Comparison of ENCODE assay signal across 21 mouse cellular contexts in the genomic region with DNA sequence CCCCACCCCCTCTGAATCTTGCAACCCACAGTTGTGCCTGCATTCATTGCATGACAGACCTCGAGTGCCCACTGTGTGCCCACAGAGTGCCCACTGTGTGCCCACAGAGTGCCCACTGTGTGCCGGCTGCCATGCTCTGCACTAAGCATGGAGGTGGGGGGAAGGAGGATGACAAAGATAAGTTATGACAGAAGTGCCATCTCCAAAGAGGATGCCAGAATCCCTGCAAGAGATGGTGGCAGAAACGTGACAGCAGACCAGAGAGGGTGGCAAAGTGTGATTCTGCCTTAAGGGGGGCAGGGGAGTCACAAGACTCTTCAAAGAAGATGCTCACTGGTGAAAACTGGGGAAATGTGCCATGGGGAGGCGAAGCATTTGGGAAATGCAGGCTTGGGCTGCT.
"Had no signal": no experiment of that assay in that cellular context is flagged by ENCODE, and none has a peak within 500 bp of the region (broad histone marks: within the 10 kb centered on the region; RNA-seq: fewer than 3 reads in every experiment).

No protein-coding gene starts in this region.

- H3K4me3 ChIP-seq: limb, embryonic 12.5 days; limb, embryonic 15.5 days; liver, embryonic 15.5 days; lung, embryonic 15.5 days; midbrain, embryonic 15.5 days; neural tube, embryonic 12.5 days; neural tube, embryonic 15.5 days had no signal

- DNase-seq: kidney, postnatal 14 days; kidney, postnatal 4 days; lung, adult 18-20 months; lung, postnatal 10 days; lung, postnatal 36 days; right cerebral cortex, adult 18-20 months; right cerebral cortex, postnatal 14 days; thymus, adult 2 months; thymus, postnatal 14 days; thymus, postnatal 4 days had no signal

- H3K9me3 ChIP-seq: limb, embryonic 12.5 days; limb, embryonic 15.5 days; liver, embryonic 15.5 days; lung, embryonic 15.5 days; megakaryocyte, embryonic 14.5 days; midbrain, embryonic 15.5 days; neural tube, embryonic 12.5 days; neural tube, embryonic 15.5 days had no signal

- ATAC-seq: midbrain, embryonic 15.5 days had no signal

- H3K4me2 ChIP-seq: limb, embryonic 12.5 days; limb, embryonic 15.5 days; liver, embryonic 11.5 days; liver, embryonic 15.5 days; lung, embryonic 15.5 days; midbrain, embryonic 11.5 days; midbrain, embryonic 15.5 days; neural tube, embryonic 12.5 days; neural tube, embryonic 15.5 days had no signal

- H3K27ac ChIP-seq: limb, embryonic 12.5 days; limb, embryonic 15.5 days; liver, embryonic 15.5 days; lung, embryonic 15.5 days; midbrain, embryonic 15.5 days; neural tube, embryonic 12.5 days; neural tube, embryonic 15.5 days; stomach, postnatal 0 days had no signal

- H3K27me3 ChIP-seq: lung, embryonic 15.5 days had no signal

- H3K36me3 ChIP-seq: limb, embryonic 12.5 days; limb, embryonic 15.5 days; liver, embryonic 15.5 days; lung, embryonic 15.5 days; midbrain, embryonic 15.5 days; neural tube, embryonic 12.5 days; neural tube, embryonic 15.5 days had no signal

- H3K9ac ChIP-seq: limb, embryonic 12.5 days; limb, embryonic 15.5 days; liver, embryonic 15.5 days; lung, embryonic 15.5 days; midbrain, embryonic 15.5 days; neural tube, embryonic 12.5 days; neural tube, embryonic 15.5 days had no signal

- H3K4me1 ChIP-seq: liver, embryonic 15.5 days had no signal
